Mouse (Mus musculus): ENCODE results near the gene Htra2.

Gene Htra2

GRCm38 (mm10) chr6:83031921-83032590 lies 23.0 kb downstream of the Htra2 start:
- DNase-seq (ENCODE audit: low spot score) = no peak

- DNase-seq (ENCODE audit: low spot score) = no peak
Measured at GRCm38 (mm10) chr6:83031111-83031510, 24.0 kb downstream of the Htra2 start.

GRCm38 (mm10) chr6:83029777-83030176 lies 25.3 kb downstream of the Htra2 start:
- no peak for DNase-seq (ENCODE audit: low spot score)

GRCm38 (mm10) chr6:83027706-83028105 lies 27.4 kb downstream of the Htra2 start:
- DNase-seq (ENCODE audit: low spot score) = no peak

- DNase-seq (ENCODE audit: low spot score) = no peak
Measured at GRCm38 (mm10) chr6:83027293-83027692, 27.8 kb downstream of the Htra2 start.

- no peak for DNase-seq (ENCODE audit: low spot score)
Measured at GRCm38 (mm10) chr6:83025221-83025620, 29.9 kb downstream of the Htra2 start.

- DNase-seq (ENCODE audit: low spot score) = no peak
Measured at GRCm38 (mm10) chr6:83024421-83024820, 30.7 kb downstream of the Htra2 start.

GRCm38 (mm10) chr6:83023786-83024185 lies 31.3 kb downstream of the Htra2 start:
- no peak for DNase-seq (ENCODE audit: low spot score)

- DNase-seq (ENCODE audit: low spot score) = no peak
Measured at GRCm38 (mm10) chr6:83023008-83023407, 32.1 kb downstream of the Htra2 start.

- DNase-seq (ENCODE audit: low spot score) = no peak
Measured at GRCm38 (mm10) chr6:83020836-83021593, 34.1 kb downstream of the Htra2 start.

- no peak for DNase-seq (ENCODE audit: low spot score)
Measured at GRCm38 (mm10) chr6:83020121-83020520, 35.0 kb downstream of the Htra2 start.

GRCm38 (mm10) chr6:83019044-83019443 lies 36.0 kb downstream of the Htra2 start:
- no peak for DNase-seq (ENCODE audit: low spot score)

- no peak for DNase-seq (ENCODE audit: low spot score)
Measured at GRCm38 (mm10) chr6:83017190-83017589, 37.9 kb downstream of the Htra2 start.

- DNase-seq (ENCODE audit: low spot score) = no peak
Measured at GRCm38 (mm10) chr6:83015749-83016148, 39.3 kb downstream of the Htra2 start.

- no peak for DNase-seq (ENCODE audit: low spot score)
Measured at GRCm38 (mm10) chr6:83014482-83015466, 40.3 kb downstream of the Htra2 start.

GRCm38 (mm10) chr6:83013444-83013843 lies 41.6 kb downstream of the Htra2 start:
- DNase-seq (ENCODE audit: low spot score) = no peak

- DNase-seq (ENCODE audit: low spot score) = no peak
Measured at GRCm38 (mm10) chr6:83011756-83012155, 43.3 kb downstream of the Htra2 start.

GRCm38 (mm10) chr6:83011255-83011654 lies 43.8 kb downstream of the Htra2 start:
- DNase-seq (ENCODE audit: low spot score) = no peak

GRCm38 (mm10) chr6:83010010-83010409 lies 45.1 kb downstream of the Htra2 start:
- DNase-seq (ENCODE audit: low spot score) = no peak

- DNase-seq (ENCODE audit: low spot score) = no peak
Measured at GRCm38 (mm10) chr6:83008659-83009058, 46.4 kb downstream of the Htra2 start.

- DNase-seq (ENCODE audit: low spot score) = no peak
Measured at GRCm38 (mm10) chr6:83006114-83006513, 49.0 kb downstream of the Htra2 start.

GRCm38 (mm10) chr6:83005444-83006011 lies 49.5 kb downstream of the Htra2 start:
- no peak for DNase-seq (ENCODE audit: low spot score)

Data from urinary bladder, postnatal 10 days (tissue).